Mouse (Mus musculus): ENCODE measurements at regions not wholly inside any gene's neighbourhood (a gene's known extent, or its start where the extent isn't known, plus 50 kb on each side); places are given as distances from the start of the nearest gene placed in this dataset.

DNA sequence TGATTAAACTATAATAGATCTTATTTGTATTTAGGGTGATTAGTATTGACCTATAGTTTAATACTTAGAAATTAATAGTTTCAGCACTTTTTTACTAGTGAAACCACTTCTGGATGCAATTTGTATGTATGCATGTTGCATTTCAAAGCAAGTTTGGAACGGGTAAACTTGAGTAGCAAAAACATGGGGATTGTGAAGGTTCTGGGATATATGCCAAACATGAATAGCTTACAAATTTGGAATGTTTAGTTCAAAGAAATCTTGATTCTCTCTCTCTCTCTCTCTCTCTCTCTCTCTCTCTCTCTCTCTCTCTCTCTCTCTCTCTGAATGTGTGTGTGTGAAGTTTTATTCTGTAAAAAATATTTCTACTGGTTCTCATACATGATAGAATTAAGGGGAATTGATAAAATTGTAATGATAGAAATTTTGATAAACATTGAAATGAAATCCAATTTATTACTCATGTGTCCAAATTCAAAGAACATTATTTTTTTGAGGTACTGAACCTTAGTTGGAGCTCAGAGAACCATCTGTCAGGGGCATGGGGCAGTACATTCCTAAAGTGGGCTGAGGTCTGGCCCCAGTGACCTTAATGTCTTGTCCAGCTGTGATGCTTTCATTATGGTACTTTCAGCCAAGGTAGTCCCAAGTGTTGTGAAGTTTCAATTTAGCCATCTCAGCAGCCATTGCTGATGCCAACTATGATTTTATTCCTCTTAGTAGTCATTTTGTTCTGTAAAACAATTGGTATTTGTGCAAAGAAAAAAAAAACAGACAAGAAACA lies 93.7 kb downstream of the Trim52 start:
- TF ChIP-seq GATA1 (IDR thresholded peaks at IDR 0.05; ENCODE audit: borderline replicate concordance, low read length), result no peak
- TF ChIP-seq FLI1 (IDR thresholded peaks at IDR 0.05; ENCODE audit: low read length), result no peak

All from megakaryocyte, embryonic 14.5 days (primary cell).